Comparison of ENCODE assay signal across 7 mouse cellular contexts in genomic region chr4:109735754-109736153, GRCm38 (mm10). TPM values are rescaled to one million over a fixed set of nuclear protein-coding genes. Genes with fewer than 3 reads are reported as not detected.
DNase-seq lines count a peak whose midpoint lies in the region; ATAC-seq and TF ChIP-seq lines count a peak whose summit lies in the region.

No protein-coding gene starts in this region.

- ATAC-seq in midbrain, embryonic 14.5 days (ENCODE audit: low FRiP score, low TSS enrichment), result no peak
- no peak for ATAC-seq in midbrain, embryonic 11.5 days (ENCODE audit: low FRiP score)
- peak; percentile 44; the same call in 1 of the 2 replicates for ATAC-seq in megakaryocyte-erythroid progenitor cell, adult 5-6 weeks (replicated peaks; ENCODE audit: low FRiP score, low TSS enrichment, poor library complexity, severe bottlenecking)
- ATAC-seq in CD4-positive, CD25-positive, alpha-beta regulatory T cell, adult 4 months, result no peak
- ATAC-seq in hindbrain, embryonic 11.5 days (ENCODE audit: low FRiP score), result no peak

- H3K9ac ChIP-seq in midbrain, embryonic 14.5 days (replicated peaks; ENCODE audit: low read length), result no peak overlapping the region
- no peak overlapping the region for H3K9ac ChIP-seq in midbrain, embryonic 11.5 days (ENCODE audit: low read length)
- H3K9ac ChIP-seq in hindbrain, embryonic 11.5 days (ENCODE audit: low read depth, low read length), result no peak overlapping the region

- 0 out of 2 replicates have a peak, but pooled peaks cover 2% of the 10 kb centered on the region for H3K36me3 ChIP-seq in midbrain, embryonic 14.5 days (ENCODE audit: control insufficient read depth, insufficient read depth, low read length)
- no peaks in the 10 kb centered on the region for H3K36me3 ChIP-seq in midbrain, embryonic 11.5 days (ENCODE audit: control insufficient read depth, insufficient read depth, low read length)
- no peaks in the 10 kb centered on the region for H3K36me3 ChIP-seq in hindbrain, embryonic 11.5 days (ENCODE audit: control insufficient read depth, insufficient read depth, low read length)

- H3K4me1 ChIP-seq in midbrain, embryonic 14.5 days (ENCODE audit: control insufficient read depth, insufficient read depth, low read length), result no peaks in the 10 kb centered on the region
- H3K4me1 ChIP-seq in midbrain, embryonic 11.5 days (ENCODE audit: control insufficient read depth, insufficient read depth, low read length), result no peaks in the 10 kb centered on the region
- peaks cover 4% of the 10 kb centered on the region; the same call in 1 of the 2 replicates for H3K4me1 ChIP-seq in cerebellum, adult 2 months (ENCODE audit: control insufficient read depth, insufficient read depth, low read length)
- H3K4me1 ChIP-seq in hindbrain, embryonic 11.5 days (replicated peaks; ENCODE audit: control insufficient read depth, insufficient read depth, low read length), result no peaks in the 10 kb centered on the region

- peak; percentile 22 for DNase-seq in midbrain, embryonic 14.5 days
- no peak for DNase-seq in midbrain, embryonic 11.5 days (ENCODE audit: low spot score, missing footprints)
- DNase-seq in cerebellum, adult 2 months, result peak; percentile 58 to 76
- peak; percentile 39 for DNase-seq in heart, adult 8-10 months (ENCODE audit: low spot score)
- DNase-seq in hindbrain, embryonic 11.5 days (ENCODE audit: low spot score), result no peak

- no peaks in the 10 kb centered on the region for H3K9me3 ChIP-seq in midbrain, embryonic 14.5 days (ENCODE audit: control insufficient read depth, low read length)
- no peaks in the 10 kb centered on the region for H3K9me3 ChIP-seq in midbrain, embryonic 11.5 days (ENCODE audit: control insufficient read depth, low read length)
- no peaks in the 10 kb centered on the region for H3K9me3 ChIP-seq in hindbrain, embryonic 11.5 days (ENCODE audit: control insufficient read depth, low read length)

- no peak for TF ChIP-seq POLR2A in cerebellum, adult 2 months (IDR thresholded peaks at IDR 0.05; ENCODE audit: borderline replicate concordance, insufficient read depth, low read length)

- no peak overlapping the region for H3K4me2 ChIP-seq in midbrain, embryonic 14.5 days (ENCODE audit: low read length)
- H3K4me2 ChIP-seq in midbrain, embryonic 11.5 days, result no peak overlapping the region
- no peak overlapping the region for H3K4me2 ChIP-seq in hindbrain, embryonic 11.5 days (replicated peaks; ENCODE audit: low read depth, low read length)

- 57% methylated on average over 1 of the region's 1 CpGs for WGBS in midbrain, embryonic 14.5 days
- 75% methylated on average over 1 of the region's 1 CpGs for WGBS in midbrain, embryonic 11.5 days
- 0% methylated on average over 1 of the region's 1 CpGs for WGBS in cerebellum, adult 2 months
- 56% methylated on average over 1 of the region's 1 CpGs for WGBS in hindbrain, embryonic 11.5 days

- no peaks in the 10 kb centered on the region for H3K27me3 ChIP-seq in midbrain, embryonic 14.5 days (ENCODE audit: control insufficient read depth, insufficient read depth, low read length)
- no peaks in the 10 kb centered on the region for H3K27me3 ChIP-seq in midbrain, embryonic 11.5 days (ENCODE audit: control insufficient read depth, insufficient read depth, low read length)
- H3K27me3 ChIP-seq in cerebellum, adult 2 months (ENCODE audit: control insufficient read depth, insufficient read depth, low read length), result no peaks in the 10 kb centered on the region
- H3K27me3 ChIP-seq in hindbrain, embryonic 11.5 days (ENCODE audit: control insufficient read depth, insufficient read depth, low read length), result no peaks in the 10 kb centered on the region

- H3K27ac ChIP-seq in midbrain, embryonic 14.5 days (replicated peaks; ENCODE audit: low read depth, low read length), result no peak overlapping the region
- no peak overlapping the region for H3K27ac ChIP-seq in midbrain, embryonic 11.5 days (ENCODE audit: low read depth, low read length)
- H3K27ac ChIP-seq in cerebellum, adult 2 months (ENCODE audit: insufficient read depth, low read length), result no peak overlapping the region
- H3K27ac ChIP-seq in hindbrain, embryonic 11.5 days (ENCODE audit: low read depth, low read length), result no peak overlapping the region

- TF ChIP-seq CTCF in cerebellum, adult 2 months (IDR thresholded peaks at IDR 0.05; ENCODE audit: borderline replicate concordance, insufficient read depth, low read depth, low read length), result no peak

- H3K4me3 ChIP-seq in midbrain, embryonic 14.5 days (replicated peaks; ENCODE audit: low read depth, low read length), result no peak overlapping the region
- no peak overlapping the region for H3K4me3 ChIP-seq in midbrain, embryonic 11.5 days (ENCODE audit: low read depth, low read length)
- H3K4me3 ChIP-seq in cerebellum, adult 2 months (replicated peaks; ENCODE audit: insufficient read depth, low read depth, low read length), result no peak overlapping the region
- no peak overlapping the region for H3K4me3 ChIP-seq in hindbrain, embryonic 11.5 days (ENCODE audit: low read depth, low read length)

RNA-seq across cellular contexts. Expression of gene Faf1, which starts 59.4 kb away (rescaled TPM):
- 40.9 and 48.4 TPM in 2 replicates for polyA plus RNA-seq in midbrain, embryonic 14.5 days (2014; fragmentation: Nextera tagmentation; extraction: Ambion mirVana)
- polyA plus RNA-seq in midbrain, embryonic 11.5 days (2014; fragmentation: Nextera tagmentation; extraction: Ambion mirVana), result 42.4 and 44.0 TPM in 2 replicates
- 20.4 and 20.9 TPM in 2 replicates for polyA plus RNA-seq in cerebellum, adult 2 months (2012; rRNA removed)
- total RNA-seq in heart, adult 8-10 months (2022), result 10 to 100 TPM; 35.9 to 44.0 (median 40.6) TPM
- total RNA-seq in megakaryocyte-erythroid progenitor cell, adult 5-6 weeks (2014; fragmentation: Nextera tagmentation), result 36.9 and 45.3 TPM in 2 replicates
- 45.1 and 94.8 TPM in 2 replicates for total RNA-seq in megakaryocyte-erythroid progenitor cell, adult 5-6 weeks (2017)
- polyA plus RNA-seq in CD4-positive, CD25-positive, alpha-beta regulatory T cell, adult 4 months (2017; shearing (Covaris generic)), result 1 to 10 TPM; 3.2 to 7.3 TPM
- 41.5 and 48.3 TPM in 2 replicates for polyA plus RNA-seq in hindbrain, embryonic 11.5 days (2014; fragmentation: Nextera tagmentation; extraction: Ambion mirVana)

Comparison
In these comparisons a context has a peak if more than half of its experiments do, and no peak if none do; other contexts are left out.
1. DNase-seq: peak in midbrain, embryonic 14.5 days (single experiment), cerebellum, adult 2 months (2 of 2) and heart, adult 8-10 months (single experiment); none in midbrain, embryonic 11.5 days (single experiment) and hindbrain, embryonic 11.5 days (single experiment).